Mouse (Mus musculus) heart, embryonic 12.5 days (tissue): ENCODE measurements around the gene Cenpm. TPM values are rescaled to one million over a fixed set of nuclear protein-coding genes. Genes with fewer than 3 reads are reported as not detected.

Source experiments
- ATAC-seq: fragments of 200-750 bp; cut with Nextera tagmentation; 2 replicates; pipeline ENCODE4 v1.8.0; 2017; ENCODE audit warnings: moderate TSS enrichment, moderate library complexity; ENCODE audit not compliant: insufficient number of reproducible peaks, low FRiP score
- H3K27ac ChIP-seq: fragments of 300-500 bp; sonication (generic); 2 replicates; pipeline ENCODE4 v1.5.1; 2016; ENCODE audit warnings: mild to moderate bottlenecking, moderate library complexity; ENCODE audit not compliant: poor library complexity, severe bottlenecking
- H3K27me3 ChIP-seq: fragments of 300-500 bp; sonication (generic); replicated peaks from 2 replicates; pipeline ENCODE4 v1.6.1; 2016; ENCODE audit warnings: mild to moderate bottlenecking, moderate library complexity
- H3K36me3 ChIP-seq: fragments of 300-500 bp; sonication (generic); 2 replicates; pipeline ENCODE4 v1.6.1; 2016; ENCODE audit warnings: mild to moderate bottlenecking, moderate library complexity
- H3K4me1 ChIP-seq: fragments of 300-500 bp; sonication (generic); replicated peaks from 2 replicates; pipeline ENCODE4 v1.6.1; 2016; ENCODE audit warnings: mild to moderate bottlenecking
- H3K4me2 ChIP-seq: fragments of 300-500 bp; sonication (generic); 2 replicates; pipeline ENCODE4 v1.6.1; 2016; ENCODE audit warnings: mild to moderate bottlenecking, moderate library complexity
- H3K4me3 ChIP-seq: fragments of 300-500 bp; sonication (generic); 2 replicates; pipeline ENCODE4 v1.5.1; 2016; ENCODE audit warnings: mild to moderate bottlenecking
- H3K9ac ChIP-seq: fragments of 300-500 bp; sonication (generic); 2 replicates; pipeline ENCODE4 v1.6.1; 2016; ENCODE audit warnings: mild to moderate bottlenecking, moderate library complexity
- H3K9me3 ChIP-seq: fragments of 300-500 bp; sonication (generic); replicated peaks from 2 replicates; pipeline ENCODE4 v1.6.1; 2016; ENCODE audit warnings: mild to moderate bottlenecking, moderate library complexity
- WGBS: fragments of 180-500 bp; shearing (Covaris S2); methylation state at CpG from one replicate; pipeline ENCODE4 v1.1.7; 2016; 5-methylcytosine and 5-hydroxymethylcytosine counted together
- polyA plus RNA-seq: library from polyadenylated mRNA; unstranded; fragments of >200 nt; fragmentation: Nextera tagmentation; extraction: Ambion mirVana; gene quantifications from 2 replicates; pipeline ENCODE4 v1.2.1, GENCODE M21; 2016

Cenpm gene
- 57.9 and 67.0 TPM in 2 replicates for polyA plus RNA-seq

- H3K4me2 ChIP-seq: peak within 1 kb of the TSS; percentile 85
- ATAC-seq: peak; percentile 97
- H3K4me3 ChIP-seq: peak within 1 kb of the TSS; percentile 76
- peaks cover 1% of the 10 kb centered on the region for H3K36me3 ChIP-seq
- H3K27me3 ChIP-seq: no peaks in the 10 kb centered on the region
- H3K27ac ChIP-seq: peak within 1 kb of the TSS; percentile 61; the same call in 1 of the 2 replicates
- no peaks in the 10 kb centered on the region for H3K9me3 ChIP-seq
- H3K4me1 ChIP-seq: peaks cover 9% of the 10 kb centered on the region
- peak within 1 kb of the TSS; percentile 68 for H3K9ac ChIP-seq
- WGBS: under 1% methylated on average over 65 of the region's 65 CpGs
These were observed at the start of gene Cenpm for GRCm38 (mm10) chr15:82244115-82244804. Cenpm (minus strand) TSS chr15:82244748.

GRCm38 (mm10) chr15:82294059-82294458 is 49.5 kb upstream of the Cenpm start:
- Histone ChIP-seq H3K4me1 (peaks cover 20% of the 10 kb centered on the region), H3K27me3 (peaks cover 4% of the 10 kb centered on the region), H3K4me2 (no peak overlapping the region), H3K4me3 (no peak overlapping the region), H3K9me3 (no peaks in the 10 kb centered on the region), H3K36me3 (no peaks in the 10 kb centered on the region), H3K9ac (no peak overlapping the region), H3K27ac (no peak overlapping the region)
- peak; percentile 33; the same call in 1 of the 2 replicates for ATAC-seq
- 52% methylated on average over 8 of the region's 8 CpGs for WGBS

- H3K9ac ChIP-seq: peak overlapping the region; percentile 1; the same call in 1 of the 2 replicates
- H3K27ac ChIP-seq: no peak overlapping the region
- peaks cover 15% of the 10 kb centered on the region for H3K4me1 ChIP-seq
- peak overlapping the region; percentile 8 for H3K4me3 ChIP-seq
- ATAC-seq: no peak
- H3K36me3 ChIP-seq: no peaks in the 10 kb centered on the region
- H3K9me3 ChIP-seq: no peaks in the 10 kb centered on the region
- no peaks in the 10 kb centered on the region for H3K27me3 ChIP-seq
- peak overlapping the region; percentile 51 for H3K4me2 ChIP-seq
- 15% methylated on average over 7 of the region's 7 CpGs for whole genome bisulfite sequencing
These were observed 48.7 kb upstream of the Cenpm start for GRCm38 (mm10) chr15:82293271-82293711.

GRCm38 (mm10) chr15:82292851-82293250 is 48.3 kb upstream of the Cenpm start:
- WGBS: 24% methylated on average over 5 of the region's 5 CpGs
- Histone ChIP-seq H3K9ac (0 out of 2 replicates have a peak overlapping the region, but pooled peaks have one; percentile 1), H3K27ac (no peak overlapping the region), H3K27me3 (no peaks in the 10 kb centered on the region), H3K4me3 (peak overlapping the region; percentile 8; the same call in 1 of the 2 replicates), H3K4me1 (peaks cover 15% of the 10 kb centered on the region), H3K4me2 (peak overlapping the region; percentile 51), H3K9me3 (no peaks in the 10 kb centered on the region), H3K36me3 (no peaks in the 10 kb centered on the region)
- no peak; the same call in 1 of the 2 replicates for ATAC-seq

- Histone ChIP-seq H3K4me2 (no peak overlapping the region), H3K36me3 (no peaks in the 10 kb centered on the region), H3K4me3 (no peak overlapping the region), H3K9ac (no peak overlapping the region), H3K4me1 (peaks cover 15% of the 10 kb centered on the region), H3K27ac (no peak overlapping the region), H3K27me3 (no peaks in the 10 kb centered on the region), H3K9me3 (no peaks in the 10 kb centered on the region)
- 88% methylated on average over 7 of the region's 7 CpGs for WGBS
- ATAC-seq: no peak
These were observed 45.7 kb upstream of the Cenpm start for GRCm38 (mm10) chr15:82290252-82290651.

GRCm38 (mm10) chr15:82286157-82286556 is 41.6 kb upstream of the Cenpm start:
- Histone ChIP-seq H3K4me3 (no peak overlapping the region), H3K36me3 (no peaks in the 10 kb centered on the region), H3K4me1 (no peaks in the 10 kb centered on the region), H3K27me3 (no peaks in the 10 kb centered on the region), H3K9me3 (no peaks in the 10 kb centered on the region), H3K4me2 (no peak overlapping the region), H3K27ac (no peak overlapping the region), H3K9ac (no peak overlapping the region)
- 49% methylated on average over 12 of the region's 12 CpGs for WGBS
- no peak for ATAC-seq

- ATAC-seq: no peak
- Histone ChIP-seq H3K4me3 (no peak overlapping the region), H3K9ac (0 out of 2 replicates have a peak overlapping the region, but pooled peaks have one; percentile 42), H3K4me1 (peaks cover 13% of the 10 kb centered on the region), H3K27ac (no peak overlapping the region), H3K36me3 (no peaks in the 10 kb centered on the region), H3K4me2 (no peak overlapping the region; the same call in 1 of the 2 replicates), H3K9me3 (no peaks in the 10 kb centered on the region), H3K27me3 (peaks cover 29% of the 10 kb centered on the region)
- 42% methylated on average over 4 of the region's 4 CpGs for WGBS
These were observed 36.1 kb upstream of the Cenpm start for GRCm38 (mm10) chr15:82280638-82281037.

- Histone ChIP-seq H3K4me1 (peaks cover 22% of the 10 kb centered on the region), H3K9ac (no peak overlapping the region; the same call in 1 of the 2 replicates), H3K4me3 (no peak overlapping the region), H3K36me3 (no peaks in the 10 kb centered on the region), H3K27me3 (peaks cover 57% of the 10 kb centered on the region), H3K4me2 (no peak overlapping the region), H3K9me3 (no peaks in the 10 kb centered on the region), H3K27ac (no peak overlapping the region)
- ATAC-seq: no peak
- 57% methylated on average over 5 of the region's 5 CpGs for WGBS
These were observed 33.0 kb upstream of the Cenpm start for GRCm38 (mm10) chr15:82277591-82277990.

GRCm38 (mm10) chr15:82274927-82275901 is 30.7 kb upstream of the Cenpm start:
- H3K27ac ChIP-seq: no peak overlapping the region
- no peaks in the 10 kb centered on the region for H3K36me3 ChIP-seq
- H3K4me3 ChIP-seq: peak overlapping the region; percentile 55
- peak overlapping the region; percentile 59 for H3K9ac ChIP-seq
- H3K4me2 ChIP-seq: peak overlapping the region; percentile 93
- peaks cover 70% of the 10 kb centered on the region for H3K27me3 ChIP-seq
- no peaks in the 10 kb centered on the region for H3K9me3 ChIP-seq
- peaks cover 22% of the 10 kb centered on the region for H3K4me1 ChIP-seq
- WGBS: 3% methylated on average over 81 of the region's 86 CpGs
- ATAC-seq: peak; percentile 36; the same call in 1 of the 2 replicates

GRCm38 (mm10) chr15:82274593-82274926 is 30.0 kb upstream of the Cenpm start, which contains the start of gene Sept3:
Sept3 (plus strand) TSS chr15:82274893.
- Histone ChIP-seq H3K4me2 (peak within 1 kb of the TSS; percentile 93), H3K4me1 (peaks cover 27% of the 10 kb centered on the region), H3K4me3 (peak within 1 kb of the TSS; percentile 55), H3K36me3 (no peaks in the 10 kb centered on the region), H3K27ac (no peak within 1 kb of the TSS), H3K27me3 (peaks cover 72% of the 10 kb centered on the region), H3K9ac (peak within 1 kb of the TSS; percentile 59), H3K9me3 (no peaks in the 10 kb centered on the region)
- ATAC-seq: no peak
- WGBS: 28% methylated on average over 6 of the region's 6 CpGs

- Histone ChIP-seq H3K4me2 (no peak overlapping the region), H3K36me3 (no peaks in the 10 kb centered on the region), H3K9me3 (no peaks in the 10 kb centered on the region), H3K4me3 (no peak overlapping the region), H3K9ac (no peak overlapping the region), H3K27me3 (peaks cover 65% of the 10 kb centered on the region), H3K4me1 (peaks cover 33% of the 10 kb centered on the region), H3K27ac (no peak overlapping the region)
- WGBS: 82% methylated on average over 6 of the region's 6 CpGs
- no peak for ATAC-seq
These were observed 27.7 kb upstream of the Cenpm start for GRCm38 (mm10) chr15:82272295-82272694.
